Mouse (Mus musculus) kidney, postnatal 4 days (tissue): Measurements from ENCODE around the gene Trmt112.
A peak's percentile ranks its signal among the peaks of the same experiment; 100 is the strongest.

Source experiments
- DNase-seq, 2 experiments: peaks; one replicate each; pipeline ENCODE4 v3.0.0; 2021; ENCODE audit warnings: mixed read lengths in 2 of 2

The Trmt112 gene

DNA sequence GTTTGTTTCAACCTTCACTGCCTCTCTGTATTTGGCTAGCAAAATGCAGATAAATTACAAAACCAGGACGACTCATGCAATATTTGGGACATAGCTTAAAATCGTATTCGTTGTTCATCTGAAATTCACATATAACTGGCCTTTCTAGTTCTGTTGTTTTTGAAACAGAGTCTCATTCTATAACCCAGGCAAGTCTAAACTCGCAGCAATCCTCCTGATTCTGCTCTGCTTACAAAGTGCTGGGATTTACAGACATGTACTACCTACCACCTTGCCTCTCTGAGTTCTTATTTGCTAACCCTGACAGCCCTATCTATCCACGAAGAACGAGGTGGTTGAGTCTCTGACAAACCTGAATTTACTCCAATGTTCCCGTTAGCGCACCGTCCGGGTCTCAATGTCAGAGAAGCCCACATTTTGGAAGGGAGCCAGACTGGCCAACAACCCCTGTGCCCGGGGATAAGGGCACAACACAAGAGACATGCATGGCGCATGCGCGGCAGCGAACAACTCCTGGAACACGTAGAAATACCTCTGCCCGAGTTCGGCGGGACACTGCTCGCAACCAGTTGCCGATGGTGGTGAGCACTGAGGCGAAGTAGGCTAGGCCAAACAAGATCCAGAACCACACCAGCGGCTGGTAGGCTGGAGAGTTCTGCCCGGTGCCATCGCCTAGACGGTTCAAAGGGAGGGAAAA lies 17.2 kb downstream of the Trmt112 start:
- DNase-seq, result peak; percentile 58 to 73

GRCm38 (mm10) chr19:6928080-6928479 lies 18.6 kb downstream of the Trmt112 start:
- DNase-seq, result no peak

- no peak for DNase-seq
These were observed 21.5 kb downstream of the Trmt112 start for GRCm38 (mm10) chr19:6931002-6931401.

GRCm38 (mm10) chr19:6932018-6932417 lies 22.5 kb downstream of the Trmt112 start:
- no peak for DNase-seq

DNA sequence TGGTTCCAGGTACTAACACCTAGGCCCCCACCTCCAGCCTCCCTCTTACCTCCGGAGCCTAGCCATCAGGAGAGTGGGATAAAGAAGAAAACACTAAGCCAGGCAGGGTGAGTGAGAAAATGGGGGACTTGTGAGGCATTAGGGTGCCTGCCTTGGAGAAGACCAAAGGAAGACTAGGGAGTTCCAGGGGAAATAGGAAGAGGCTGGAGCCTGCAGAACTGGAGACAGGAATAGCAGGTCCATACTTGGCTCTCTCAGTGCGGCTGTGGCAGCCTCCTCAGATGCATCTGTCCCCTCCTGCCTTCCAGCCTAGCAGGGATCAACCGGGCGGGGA lies 23.6 kb downstream of the Trmt112 start:
- no peak for DNase-seq

GRCm38 (mm10) chr19:6933436-6934194 lies 24.1 kb downstream of the Trmt112 start:
- peak; percentile 57 to 73 for DNase-seq

DNA sequence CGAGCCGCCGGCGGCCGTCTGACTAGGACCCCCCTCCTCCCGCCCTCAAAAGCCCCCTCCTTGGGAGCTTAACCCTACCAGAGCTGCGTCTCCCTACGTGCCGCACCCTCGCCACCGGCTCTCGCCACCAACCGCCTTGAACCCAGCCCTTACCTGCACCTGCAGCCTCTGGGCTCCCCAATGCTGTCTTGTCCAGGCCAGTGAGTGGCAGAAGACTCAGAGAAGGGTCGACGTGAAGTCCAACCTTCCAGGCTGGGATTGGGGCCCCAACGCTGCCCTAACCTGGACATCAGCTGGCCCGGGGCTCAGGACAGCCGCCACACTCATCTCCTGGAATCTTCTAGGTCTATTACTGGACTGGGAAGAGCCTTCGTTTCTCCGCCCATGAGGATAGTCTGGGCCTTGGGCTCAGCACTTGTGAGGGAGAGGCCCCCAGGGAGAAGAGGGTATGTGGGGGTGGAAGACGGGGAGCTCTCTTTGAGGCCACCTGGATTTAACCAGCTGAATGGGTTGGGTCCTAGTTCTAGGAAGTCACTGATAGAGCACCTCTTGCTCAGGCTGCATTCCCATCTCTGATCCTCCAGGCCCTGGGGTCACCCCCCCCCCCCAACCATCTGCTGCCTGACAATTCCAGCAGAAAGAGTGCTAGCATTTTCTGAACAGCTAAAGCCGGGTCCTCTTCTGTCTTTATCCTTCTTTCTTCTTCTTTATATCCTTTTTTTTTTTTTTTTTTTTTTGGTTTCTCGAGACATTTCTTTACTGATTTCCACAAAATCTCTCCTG lies 24.9 kb downstream of the Trmt112 start, which contains the start of gene Kcnk4:
Gene Kcnk4, minus strand, starts transcription at position 321 of the 783 bp plus-strand sequence.
- DNase-seq, result no peak

DNA sequence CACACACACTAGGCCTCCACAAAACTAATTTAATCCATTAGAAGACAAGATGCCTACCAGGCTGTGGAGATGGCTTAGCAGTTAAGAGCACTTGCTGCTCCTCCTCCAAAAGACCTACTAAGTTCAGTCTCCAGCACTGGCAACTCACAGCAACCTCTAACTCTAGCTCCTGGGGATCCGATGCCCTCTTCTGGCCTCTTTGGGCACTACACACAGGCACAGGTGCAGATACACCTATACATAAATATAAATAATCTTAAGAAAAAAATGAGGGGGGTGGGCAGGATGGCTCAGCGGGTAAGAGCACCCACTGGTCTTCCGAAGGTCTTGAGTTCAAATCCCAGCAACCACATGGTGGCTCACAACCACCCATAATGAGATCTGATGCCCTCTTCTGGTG lies 26.8 kb downstream of the Trmt112 start:
- DNase-seq, result peak; percentile 62 to 65

- DNase-seq, result peak in 1 of 2 experiments; percentile 15
These were observed 28.3 kb downstream of the Trmt112 start for GRCm38 (mm10) chr19:6937541-6938465.

DNA sequence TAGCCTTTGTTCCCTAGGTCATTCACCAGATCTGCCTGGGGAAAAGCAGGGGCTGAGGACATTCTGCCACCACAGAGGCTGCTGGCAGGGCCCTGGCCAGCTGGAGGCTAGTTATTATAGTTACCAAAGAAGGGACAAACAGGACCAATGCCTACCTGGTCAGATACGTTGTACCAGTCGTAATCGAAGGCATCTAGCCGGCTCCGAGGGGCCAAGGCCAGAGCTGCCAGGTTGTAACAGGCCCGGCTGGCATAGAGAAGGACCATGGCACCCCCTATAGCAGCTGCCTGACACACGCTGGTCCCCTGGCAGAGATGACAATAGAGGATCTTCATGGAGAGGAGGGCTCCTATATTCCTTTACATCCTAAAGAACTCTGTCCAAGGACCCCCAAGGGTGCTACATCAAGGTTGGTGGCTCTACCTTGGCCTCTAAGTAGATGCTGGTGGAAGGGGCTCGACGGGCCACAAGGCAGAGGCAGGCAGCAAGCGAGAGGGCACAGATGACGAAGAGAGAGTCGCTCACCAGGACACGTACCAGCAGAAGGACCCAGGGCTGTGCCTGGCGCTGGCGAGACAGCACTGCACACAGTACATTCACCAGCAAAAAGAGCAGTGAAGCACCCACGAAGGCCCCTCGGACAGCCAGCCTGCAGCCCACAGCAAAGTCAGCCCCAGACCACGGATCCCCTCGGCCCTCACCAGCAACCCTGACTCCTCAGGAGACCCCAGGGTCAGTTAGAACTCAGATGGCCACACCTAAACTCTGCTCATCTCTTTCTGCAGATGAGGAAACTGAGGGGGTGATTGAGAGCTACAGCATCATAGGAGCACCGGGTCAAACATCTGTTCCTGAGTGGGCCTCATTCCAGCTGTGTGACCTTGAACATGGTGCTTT lies 29.9 kb downstream of the Trmt112 start:
- DNase-seq, result no peak

DNA sequence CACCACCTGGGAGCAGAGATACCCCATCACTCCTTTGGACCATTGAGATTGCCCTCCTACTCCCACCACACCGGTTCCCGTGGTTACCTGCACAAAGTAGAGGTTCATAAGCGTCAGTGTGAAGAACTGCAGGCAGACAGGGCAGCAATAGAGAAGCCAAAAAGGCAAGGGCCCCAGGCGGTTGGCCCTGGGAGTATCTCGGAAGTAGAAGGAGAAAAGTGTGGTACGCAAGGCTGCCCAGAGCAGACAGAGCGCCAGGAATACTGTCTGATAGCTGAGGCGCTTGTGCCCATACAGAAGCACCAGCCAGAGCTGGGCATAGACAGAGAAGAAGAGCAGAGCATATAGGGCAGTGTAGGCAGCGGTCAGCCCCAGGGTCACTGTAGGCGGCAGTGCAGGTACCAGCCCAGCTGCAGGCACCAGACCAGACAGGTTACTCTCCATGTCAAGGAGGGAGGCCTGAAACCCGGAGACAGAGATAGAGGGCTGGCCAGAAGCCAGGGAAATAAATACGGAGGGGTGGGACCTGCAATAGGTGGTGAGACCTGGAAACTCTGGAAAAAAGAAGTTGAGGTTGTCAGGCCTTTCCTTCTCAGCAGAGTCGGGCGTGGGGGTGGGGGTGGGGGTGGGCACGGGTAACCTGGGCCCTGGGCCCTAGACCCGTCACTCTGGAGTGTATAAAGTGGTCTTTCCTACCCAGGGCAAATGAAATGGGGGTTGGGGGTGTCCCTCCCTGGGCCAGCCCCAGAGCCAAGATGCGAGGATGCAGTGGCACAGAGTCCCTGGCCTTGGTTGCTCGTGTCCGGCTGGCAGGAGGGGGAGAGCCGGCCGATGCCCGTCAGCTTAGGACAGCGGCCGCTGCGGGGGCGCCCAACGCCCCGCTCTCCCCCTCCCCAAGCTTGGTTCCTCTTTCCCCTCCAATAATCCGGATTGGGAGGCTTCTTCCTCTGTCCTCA lies 31.2 kb downstream of the Trmt112 start:
- DNase-seq, result peak; percentile 15 to 39

DNA sequence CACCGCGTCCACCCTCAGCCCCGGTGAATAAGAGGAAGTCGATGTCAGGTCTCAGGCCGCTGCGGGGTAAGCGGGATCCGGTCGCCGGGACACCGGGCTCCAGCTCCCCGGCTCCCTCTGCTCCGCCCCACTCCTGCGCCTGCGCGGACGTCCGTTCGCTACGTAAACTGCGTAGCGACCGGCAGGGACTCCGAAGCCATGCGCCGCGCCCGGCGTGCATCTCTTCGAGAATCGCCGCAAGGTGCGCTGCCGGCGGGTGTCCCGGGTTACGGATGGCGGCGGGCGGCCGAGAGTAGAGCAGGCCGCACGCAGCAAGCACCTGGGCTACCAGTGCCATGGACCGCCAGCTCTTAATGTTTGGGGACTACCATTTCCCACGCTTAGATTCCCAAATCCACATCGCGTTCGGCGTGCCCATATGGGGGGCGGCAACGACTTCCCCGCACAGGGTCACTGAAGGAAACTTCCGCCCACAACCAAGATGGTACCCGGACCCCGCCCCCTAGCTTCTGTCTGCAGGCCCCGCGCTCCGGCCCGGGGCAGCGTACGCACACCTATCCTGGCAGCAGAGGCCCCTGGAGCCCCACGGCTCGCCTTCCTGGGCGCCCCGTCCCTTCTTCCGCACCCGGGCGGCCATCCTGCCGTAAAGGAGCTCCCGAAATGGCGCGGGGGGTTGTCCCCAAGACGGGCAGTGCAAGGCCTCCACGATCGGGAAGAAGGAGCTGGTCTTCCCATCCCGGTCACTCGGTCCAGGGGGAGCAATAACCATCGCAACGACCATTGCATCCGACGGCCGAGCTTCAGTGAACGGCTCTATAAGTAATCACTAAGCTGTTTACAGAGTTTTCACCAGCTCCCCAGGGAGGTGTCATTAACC lies 32.1 kb downstream of the Trmt112 start, which contains the start of gene Bad:
Gene Bad, plus strand, starts transcription at position 490 of the 877 bp plus-strand sequence.
- peak; percentile 96 to 97 for DNase-seq

- DNase-seq, result peak; percentile 95 to 97
These were observed 32.8 kb downstream of the Trmt112 start, which contains the start of gene Gpr137 for GRCm38 (mm10) chr19:6942249-6942691. TSS of gene Gpr137 (minus strand) at chr19:6942480.

DNA sequence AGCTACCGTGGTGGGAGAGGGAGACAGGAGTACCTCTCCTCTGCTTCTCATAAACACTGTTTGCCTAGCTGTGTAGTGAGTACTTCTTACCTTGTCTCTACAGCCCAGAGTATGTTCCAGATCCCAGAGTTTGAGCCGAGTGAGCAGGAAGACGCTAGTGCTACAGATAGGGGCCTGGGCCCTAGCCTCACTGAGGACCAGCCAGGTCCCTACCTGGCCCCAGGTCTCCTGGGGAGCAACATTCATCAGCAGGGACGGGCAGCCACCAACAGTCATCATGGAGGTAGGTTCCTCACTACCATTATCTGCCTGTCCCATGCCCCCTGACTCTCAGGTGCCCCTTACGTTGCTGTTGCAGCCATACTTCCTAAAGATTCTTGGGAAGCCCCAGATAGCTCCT lies 33.3 kb downstream of the Trmt112 start:
- DNase-seq, result peak in 1 of 2 experiments; percentile 33

GRCm38 (mm10) chr19:6943709-6944108 lies 34.2 kb downstream of the Trmt112 start:
- DNase-seq, result no peak

DNA sequence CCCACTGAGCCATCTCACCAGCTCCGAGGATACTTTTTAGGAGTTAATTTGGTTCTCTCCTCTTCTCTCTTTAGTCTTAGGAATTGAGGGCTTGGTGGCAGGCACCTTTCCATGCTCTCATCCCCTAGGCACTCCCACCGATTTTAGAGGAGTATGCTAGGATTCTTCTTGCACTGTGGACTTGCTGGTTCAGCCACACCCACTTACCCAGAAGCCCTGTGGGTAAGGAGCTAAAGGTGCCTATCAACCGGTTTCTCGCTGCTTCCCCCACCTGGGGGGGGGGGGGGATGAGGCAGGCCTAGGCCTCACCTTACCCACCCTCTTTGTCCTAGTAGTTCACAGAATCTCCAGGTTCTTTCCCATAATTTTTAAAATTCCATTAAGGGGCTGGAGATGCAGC lies 38.2 kb downstream of the Trmt112 start:
- DNase-seq, result no peak

DNA sequence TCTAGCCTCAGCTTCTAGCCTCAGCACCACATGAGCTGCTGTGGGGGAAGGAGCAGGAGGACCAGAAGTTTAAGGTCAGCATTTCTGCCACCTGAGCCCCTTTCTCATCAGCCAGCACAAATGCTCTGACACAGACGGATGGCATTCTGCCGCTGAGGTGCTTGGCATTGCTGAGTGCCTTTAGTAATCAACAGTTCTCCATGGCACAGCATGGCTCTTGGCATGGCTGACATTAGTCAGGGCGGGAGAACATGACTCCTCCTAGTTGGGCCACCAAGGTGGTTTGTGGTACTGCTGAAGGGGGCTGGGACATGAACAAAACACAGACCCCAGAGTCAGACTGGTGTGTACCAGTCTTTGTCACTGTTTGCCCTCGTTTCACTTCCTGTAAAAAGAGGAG lies 38.7 kb downstream of the Trmt112 start:
- DNase-seq, result no peak

DNA sequence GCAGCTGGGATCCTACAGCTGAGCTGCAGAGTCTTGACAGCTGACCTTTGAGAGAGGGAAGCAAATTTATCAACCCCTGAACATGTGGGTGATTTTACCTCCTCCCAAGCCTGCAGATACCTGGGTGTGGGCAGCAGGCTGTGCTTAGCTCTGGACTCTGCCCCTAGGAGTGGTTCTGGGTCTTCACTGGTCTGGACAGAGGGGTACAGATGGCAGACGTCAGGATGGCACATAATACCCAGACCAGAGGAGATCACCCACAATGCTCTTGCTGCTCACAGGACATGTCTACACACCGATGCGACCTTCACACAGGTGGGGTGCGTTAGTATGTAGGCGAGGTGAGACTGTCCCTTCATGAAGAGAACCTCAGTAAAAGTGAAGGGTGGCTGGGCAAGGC lies 40.0 kb downstream of the Trmt112 start:
- DNase-seq, result no peak

GRCm38 (mm10) chr19:6949951-6950350 lies 40.5 kb downstream of the Trmt112 start:
- no peak for DNase-seq
